Mouse (Mus musculus) T-cell, adult 2 months (primary cell): ENCODE measurements at regions not wholly inside any gene's neighbourhood (a gene's known extent, or its start where the extent isn't known, plus 50 kb on each side); places are given as distances from the start of the nearest gene placed in this dataset.
A peak's percentile ranks its signal among the peaks of the same experiment; 100 is the strongest.
"Not testable (repeated sequence)": the region's sequence is repeated elsewhere in the genome, so short reads cannot be mapped to it uniquely, and the experiment has no call there.

Source experiments
- DNase-seq: peaks from one replicate; pipeline ENCODE4 v3.0.0; 2022; ENCODE audit warnings: low spot score

GRCm38 (mm10) chr4:8084954-8085639, 153.7 kb downstream of the Car8 start:
- DNase-seq, result peak; percentile 49

- no peak for DNase-seq
Observed at GRCm38 (mm10) chr4:8079349-8079748, 159.5 kb downstream of the Car8 start.

- DNase-seq, result no peak
Observed at GRCm38 (mm10) chr4:8072989-8073573, 165.8 kb downstream of the Car8 start.

- not testable (repeated sequence) for DNase-seq
Observed at GRCm38 (mm10) chr4:8070693-8071092, 168.1 kb downstream of the Car8 start.

GRCm38 (mm10) chr4:8068086-8068485, 170.8 kb downstream of the Car8 start:
- DNase-seq, result no peak

- DNase-seq, result no peak
Observed at GRCm38 (mm10) chr4:8041776-8042175, 197.1 kb downstream of the Car8 start.

- no peak for DNase-seq
Observed at GRCm38 (mm10) chr4:8037863-8038262, 201.0 kb downstream of the Car8 start.

GRCm38 (mm10) chr4:8033402-8033801, 205.4 kb downstream of the Car8 start:
- DNase-seq, result not testable (repeated sequence)

GRCm38 (mm10) chr4:8005155-8005554, 233.7 kb downstream of the Car8 start:
- peak; percentile 23 for DNase-seq

GRCm38 (mm10) chr4:7997575-7997953, 241.3 kb downstream of the Car8 start:
- no peak for DNase-seq

- DNase-seq, result no peak
Observed at GRCm38 (mm10) chr4:7996923-7997574, 241.8 kb downstream of the Car8 start.

GRCm38 (mm10) chr4:7992944-7993343, 245.9 kb downstream of the Car8 start:
- DNase-seq, result no peak

- no peak for DNase-seq
Observed at GRCm38 (mm10) chr4:7987781-7988180, 251.1 kb downstream of the Car8 start.

- peak; percentile 7 for DNase-seq
Observed at GRCm38 (mm10) chr4:7987346-7987745, 251.5 kb downstream of the Car8 start.

GRCm38 (mm10) chr4:7984814-7985213, 254.0 kb downstream of the Car8 start:
- DNase-seq, result no peak

GRCm38 (mm10) chr4:7979772-7980351, 259.0 kb downstream of the Car8 start:
- DNase-seq, result no peak

GRCm38 (mm10) chr4:7977661-7978444, 261.0 kb downstream of the Car8 start:
- DNase-seq, result no peak

- DNase-seq, result no peak
Observed at GRCm38 (mm10) chr4:7970272-7970671, 268.6 kb downstream of the Car8 start.

- DNase-seq, result no peak
Observed at GRCm38 (mm10) chr4:7965663-7966062, 273.2 kb downstream of the Car8 start.

GRCm38 (mm10) chr4:7961521-7962172, 277.2 kb downstream of the Car8 start:
- no peak for DNase-seq

GRCm38 (mm10) chr4:7960335-7960734, 278.5 kb downstream of the Car8 start:
- no peak for DNase-seq

- no peak for DNase-seq
Observed at GRCm38 (mm10) chr4:7948020-7948419, 290.8 kb downstream of the Car8 start.
